Mouse (Mus musculus) inflammation-experienced regulatory T-cells, adult 6 months (primary cell): ENCODE results near the gene Zfp575. TPM values are rescaled to one million over a fixed set of nuclear protein-coding genes. Genes with fewer than 3 reads are reported as not detected.

Experiments
- ATAC-seq: one replicate; pipeline ENCODE4 v1.8.0; 2017
- polyA plus RNA-seq, 3 experiments: library from polyadenylated mRNA; unstranded; fragments of 100-300 nt; shearing (Covaris generic); gene quantifications; one replicate each; pipeline ENCODE4 v1.2.1; 2017

Zfp575 gene
- under 1 TPM in 2 of 3 experiments, not detected in 1; 0.13 to 0.20 TPM for polyA plus RNA-seq

- no peak for ATAC-seq
Measured at GRCm38 (mm10) chr7:24587330-24588105, at the start of gene Zfp575, which contains the start of gene Ethe1. Gene Zfp575, minus strand, starts transcription at chr7:24587641. Gene Ethe1, plus strand, starts transcription at chr7:24587543.

GRCm38 (mm10) chr7:24637046-24637445 is 49.6 kb upstream of the Zfp575 start:
- ATAC-seq: no peak

- ATAC-seq: no peak
Measured at GRCm38 (mm10) chr7:24636264-24636663, 48.8 kb upstream of the Zfp575 start, which contains the start of gene Lypd3. Gene Lypd3, plus strand, starts transcription at chr7:24636550.

- no peak for ATAC-seq
Measured at GRCm38 (mm10) chr7:24630116-24630880, 42.9 kb upstream of the Zfp575 start.

- ATAC-seq: no peak
Measured at GRCm38 (mm10) chr7:24629672-24630071, 42.2 kb upstream of the Zfp575 start.

GRCm38 (mm10) chr7:24628685-24629610 is 41.5 kb upstream of the Zfp575 start:
- peak; percentile 54 for ATAC-seq

- ATAC-seq: no peak
Measured at GRCm38 (mm10) chr7:24622967-24623366, 35.5 kb upstream of the Zfp575 start.

GRCm38 (mm10) chr7:24621193-24621592 is 33.8 kb upstream of the Zfp575 start:
- ATAC-seq: no peak

GRCm38 (mm10) chr7:24619671-24620397 is 32.4 kb upstream of the Zfp575 start:
- ATAC-seq: no peak

- peak; percentile 61 for ATAC-seq
Measured at GRCm38 (mm10) chr7:24618374-24618773, 30.9 kb upstream of the Zfp575 start.

- peak; percentile 56 for ATAC-seq
Measured at GRCm38 (mm10) chr7:24617763-24618162, 30.3 kb upstream of the Zfp575 start.

GRCm38 (mm10) chr7:24614816-24615215 is 27.4 kb upstream of the Zfp575 start:
- no peak for ATAC-seq

- ATAC-seq: no peak
Measured at GRCm38 (mm10) chr7:24612308-24612910, 25.0 kb upstream of the Zfp575 start.

- ATAC-seq: no peak
Measured at GRCm38 (mm10) chr7:24611709-24612108, 24.3 kb upstream of the Zfp575 start.

- ATAC-seq: peak; percentile 81
Measured at GRCm38 (mm10) chr7:24610879-24611494, 23.5 kb upstream of the Zfp575 start.

- ATAC-seq: peak; percentile 42
Measured at GRCm38 (mm10) chr7:24610144-24610878, 22.9 kb upstream of the Zfp575 start, which contains the start of gene Phldb3. Gene Phldb3, plus strand, starts transcription at chr7:24610763.

- no peak for ATAC-seq
Measured at GRCm38 (mm10) chr7:24608561-24608960, 21.1 kb upstream of the Zfp575 start.

- ATAC-seq: peak; percentile 81
Measured at GRCm38 (mm10) chr7:24608017-24608416, 20.6 kb upstream of the Zfp575 start.

- no peak for ATAC-seq
Measured at GRCm38 (mm10) chr7:24606046-24606445, 18.6 kb upstream of the Zfp575 start.

- ATAC-seq: no peak
Measured at GRCm38 (mm10) chr7:24605561-24605960, 18.1 kb upstream of the Zfp575 start.
